Mouse (Mus musculus): ENCODE results near the gene Tas2r113. TPM values are rescaled to one million over a fixed set of nuclear protein-coding genes. Genes with fewer than 3 reads are reported as not detected.

Gene Tas2r113
- not detected in 2 replicates for polyA plus RNA-seq (2012; rRNA removed; ENCODE audit: low replicate concordance)

DNA sequence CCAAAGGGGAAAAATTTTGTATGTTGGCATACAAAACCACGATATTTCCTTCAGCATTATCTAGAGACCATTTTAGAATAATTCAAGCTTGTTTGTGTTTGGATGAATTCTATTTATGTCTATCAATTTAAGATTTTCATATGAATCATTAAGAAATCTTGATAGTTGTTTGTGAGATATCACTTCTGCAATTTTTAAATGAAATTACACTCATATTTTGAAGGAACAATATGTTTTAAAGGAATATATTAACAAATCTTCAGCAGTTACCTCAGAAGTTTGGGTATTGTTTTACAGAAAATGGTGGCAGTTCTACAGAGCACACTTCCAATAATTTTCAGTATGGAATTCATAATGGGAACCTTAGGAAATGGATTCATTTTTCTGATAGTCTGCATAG is at the start of gene Tas2r113:
TSS of gene Tas2r113 (plus strand) at position 301 of the 400 bp plus-strand sequence.

GRCm38 (mm10) chr6:132846842-132847241 is 46.0 kb upstream of the Tas2r113 start, which contains the start of gene Tas2r123:
Tas2r123 (plus strand) TSS chr6:132847142.

DNA sequence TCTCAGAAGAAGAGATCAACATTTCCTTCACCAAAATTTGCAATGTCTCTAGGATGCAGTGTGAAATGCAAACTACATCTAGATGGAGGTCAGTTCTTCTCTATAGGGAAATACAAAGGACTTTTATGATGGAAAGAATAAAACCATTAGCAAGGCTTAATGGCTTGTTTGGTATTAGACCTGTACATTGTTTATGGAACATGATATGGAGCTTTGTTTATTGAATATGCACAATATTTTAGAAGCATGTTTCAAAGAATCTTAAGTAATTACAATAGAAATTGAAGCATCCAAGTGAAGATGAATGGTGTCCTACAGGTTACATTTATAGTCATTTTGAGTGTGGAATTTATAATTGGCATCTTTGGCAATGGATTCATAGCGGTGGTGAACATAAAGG is 37.7 kb upstream of the Tas2r113 start, which contains the start of gene Tas2r116:
TSS of gene Tas2r116 (plus strand) at position 301 of the 400 bp plus-strand sequence.

DNA sequence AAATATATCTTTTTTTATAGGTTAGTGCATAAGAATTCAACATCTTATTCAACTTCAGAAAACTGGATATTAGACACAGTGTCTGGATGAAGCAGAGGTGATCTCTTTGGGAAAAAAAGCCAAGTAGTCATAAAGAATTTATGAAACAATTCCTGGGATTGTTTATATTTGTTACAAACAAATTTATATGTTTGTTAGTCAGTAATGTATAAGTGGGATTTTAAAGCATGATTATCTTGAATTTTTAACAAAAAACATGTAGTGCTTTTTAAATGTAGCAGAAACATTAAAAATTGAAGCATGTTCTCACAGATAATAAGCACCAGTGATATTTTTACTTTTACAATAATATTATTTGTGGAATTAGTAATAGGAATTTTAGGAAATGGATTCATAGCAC is 25.1 kb upstream of the Tas2r113 start, which contains the start of gene Tas2r110:
TSS of gene Tas2r110 (plus strand) at position 301 of the 400 bp plus-strand sequence.

GRCm38 (mm10) chr6:132909351-132909750 is 16.5 kb downstream of the Tas2r113 start, which contains the start of gene Tas2r125:
Tas2r125 (plus strand) TSS chr6:132909651.

Other genes with a start within 250 kb of the Tas2r113 start
- gene A630073D07Rik, start 241.5 kb upstream of the Tas2r113 start, polyA plus RNA-seq (2012; rRNA removed; ENCODE audit: low replicate concordance) = not detected in 2 replicates
- gene Tas2r120, start 236.1 kb upstream of the Tas2r113 start, polyA plus RNA-seq (2012; rRNA removed; ENCODE audit: low replicate concordance) = not detected in 2 replicates
- not detected in 2 replicates for gene Tas2r121, start 192.0 kb upstream of the Tas2r113 start, polyA plus RNA-seq (2012; rRNA removed; ENCODE audit: low replicate concordance)
- gene Tas2r122, start 181.1 kb upstream of the Tas2r113 start, polyA plus RNA-seq (2012; rRNA removed; ENCODE audit: low replicate concordance) = not detected in 2 replicates
- not detected in 2 replicates for gene Tas2r115, start 155.0 kb upstream of the Tas2r113 start, polyA plus RNA-seq (2012; rRNA removed; ENCODE audit: low replicate concordance)
- gene Tas2r124, start 138.3 kb upstream of the Tas2r113 start, polyA plus RNA-seq (2012; rRNA removed; ENCODE audit: low replicate concordance) = not detected in 2 replicates
- gene Tas2r102, start 130.9 kb upstream of the Tas2r113 start, polyA plus RNA-seq (2012; rRNA removed; ENCODE audit: low replicate concordance) = not detected in 2 replicates
- gene Tas2r136, start 114.8 kb upstream of the Tas2r113 start, polyA plus RNA-seq (2012; rRNA removed; ENCODE audit: low replicate concordance) = not detected in 2 replicates
- gene Tas2r117, start 90.2 kb upstream of the Tas2r113 start, polyA plus RNA-seq (2012; rRNA removed; ENCODE audit: low replicate concordance) = not detected in 2 replicates
- not detected in 2 replicates for gene Tas2r123, start 45.9 kb upstream of the Tas2r113 start, polyA plus RNA-seq (2012; rRNA removed; ENCODE audit: low replicate concordance)
- gene Tas2r116, start 37.6 kb upstream of the Tas2r113 start, polyA plus RNA-seq (2012; rRNA removed; ENCODE audit: low replicate concordance) = not detected in 2 replicates
- not detected in 2 replicates for gene Tas2r110, start 25.0 kb upstream of the Tas2r113 start, polyA plus RNA-seq (2012; rRNA removed; ENCODE audit: low replicate concordance)
- not detected in 2 replicates for gene Tas2r125, start 16.6 kb downstream of the Tas2r113 start, polyA plus RNA-seq (2012; rRNA removed; ENCODE audit: low replicate concordance)
- gene Tas2r129, start 58.1 kb downstream of the Tas2r113 start, polyA plus RNA-seq (2012; rRNA removed; ENCODE audit: low replicate concordance) = not detected in 2 replicates
- gene Tas2r131, start 64.9 kb downstream of the Tas2r113 start, polyA plus RNA-seq (2012; rRNA removed; ENCODE audit: low replicate concordance) = not detected in 2 replicates
- gene Tas2r109, start 88.0 kb downstream of the Tas2r113 start, polyA plus RNA-seq (2012; rRNA removed; ENCODE audit: low replicate concordance) = not detected in 2 replicates
- not detected in 2 replicates for gene Tas2r103, start 144.1 kb downstream of the Tas2r113 start, polyA plus RNA-seq (2012; rRNA removed; ENCODE audit: low replicate concordance)
- gene Tas2r140, start 162.8 kb downstream of the Tas2r113 start, polyA plus RNA-seq (2012; rRNA removed; ENCODE audit: low replicate concordance) = not detected in 2 replicates
- gene Smim10l1, start 211.9 kb downstream of the Tas2r113 start, polyA plus RNA-seq (2012; rRNA removed; ENCODE audit: low replicate concordance) = 81.8 and 274 TPM in 2 replicates

All from mammary gland, adult 2 months (tissue).